ENCODE assay signal across 8 mouse cellular contexts in the genomic region with DNA sequence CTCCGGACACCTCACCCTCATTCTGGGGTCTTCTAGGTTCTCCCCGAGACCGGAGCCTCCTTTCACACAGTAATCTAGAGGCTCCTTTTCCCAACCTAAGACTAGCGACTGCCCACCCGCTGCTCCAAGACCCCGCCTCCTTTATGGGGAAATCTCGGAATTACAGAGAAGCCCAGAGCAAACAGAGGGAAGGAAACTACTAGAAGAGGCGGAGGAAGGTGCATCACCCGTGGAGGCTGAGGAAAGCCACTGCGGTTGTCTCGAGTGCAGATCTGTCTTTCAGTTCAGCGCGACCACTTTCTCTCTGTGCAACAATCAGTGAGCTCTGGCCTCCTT. TPM values are rescaled to one million over a fixed set of nuclear protein-coding genes. Genes with fewer than 3 reads are reported as not detected.
DNase-seq lines count a peak whose midpoint lies in the region; ATAC-seq and TF ChIP-seq lines count a peak whose summit lies in the region.

No protein-coding gene starts in this region.

- H3K27ac ChIP-seq in thymus, adult 2 months (ENCODE audit: control insufficient read depth, insufficient read depth, low read length): no peak overlapping the region
- H3K27ac ChIP-seq in liver, embryonic 13.5 days: no peak overlapping the region
- no peak overlapping the region for H3K27ac ChIP-seq in stomach, embryonic 14.5 days (ENCODE audit: low read length)

- no peaks in the 10 kb centered on the region for H3K36me3 ChIP-seq in thymus, adult 2 months (ENCODE audit: control insufficient read depth, insufficient read depth, low read length)
- H3K36me3 ChIP-seq in liver, embryonic 13.5 days: no peaks in the 10 kb centered on the region
- H3K36me3 ChIP-seq in stomach, embryonic 14.5 days (ENCODE audit: control insufficient read depth, insufficient read depth, low read length): no peaks in the 10 kb centered on the region

- H3K4me2 ChIP-seq in liver, embryonic 13.5 days: peak overlapping the region; percentile 87
- H3K4me2 ChIP-seq in stomach, embryonic 14.5 days (replicated peaks; ENCODE audit: low read depth, low read length): peak overlapping the region; percentile 89

- ATAC-seq in frontal cortex, adult (ENCODE audit: low TSS enrichment): peak; percentile 81
- no peak for ATAC-seq in liver, embryonic 13.5 days (ENCODE audit: low read depth)
- ATAC-seq in stomach, embryonic 14.5 days (ENCODE audit: insufficient number of reproducible peaks, insufficient read depth, low FRiP score, low read depth): no peak

- H3K4me3 ChIP-seq in thymus, adult 2 months (ENCODE audit: control insufficient read depth, insufficient read depth, low read length): no peak overlapping the region
- H3K4me3 ChIP-seq in liver, embryonic 13.5 days (replicated peaks): peak overlapping the region; percentile 62
- peak overlapping the region; percentile 57 for H3K4me3 ChIP-seq in stomach, embryonic 14.5 days (ENCODE audit: low read depth, low read length)

- H3K27me3 ChIP-seq in thymus, adult 2 months (ENCODE audit: control insufficient read depth, insufficient read depth, low read length): no peaks in the 10 kb centered on the region; the same call in 1 of the 2 replicates
- H3K27me3 ChIP-seq in liver, embryonic 13.5 days: peaks cover 73% of the 10 kb centered on the region
- H3K27me3 ChIP-seq in stomach, embryonic 14.5 days (ENCODE audit: control insufficient read depth, insufficient read depth, low read length): no peaks in the 10 kb centered on the region

- H3K9me3 ChIP-seq in liver, embryonic 13.5 days (replicated peaks): no peaks in the 10 kb centered on the region
- H3K9me3 ChIP-seq in stomach, embryonic 14.5 days (ENCODE audit: control insufficient read depth, low read depth, low read length): no peaks in the 10 kb centered on the region

- DNase-seq in frontal cortex, postnatal 14 days (ENCODE audit: low spot score in 2 of 2): no peak
- DNase-seq in thymus, adult 2 months: peak; percentile 17
- no peak for DNase-seq in thymus, postnatal 36 days
- no peak for DNase-seq in liver, embryonic 13.5 days
- no peak for DNase-seq in layer of hippocampus, adult 9-10 months (ENCODE audit: low spot score)
- DNase-seq in urinary bladder, adult 2 months (ENCODE audit: low spot score): no peak

- H3K9ac ChIP-seq in liver, embryonic 13.5 days: no peak overlapping the region
- no peak overlapping the region; the same call in 1 of the 2 replicates for H3K9ac ChIP-seq in stomach, embryonic 14.5 days (replicated peaks; ENCODE audit: low read depth, low read length)

- WGBS in thymus, adult 2 months: 10% methylated on average over 13 of the region's 13 CpGs
- WGBS in liver, embryonic 13.5 days (ENCODE audit: insufficient replicate concordance): 8% methylated on average over 13 of the region's 13 CpGs
- 6% methylated on average over 13 of the region's 13 CpGs for WGBS in stomach, embryonic 14.5 days

- no peak for TF ChIP-seq CTCF in thymus, adult 2 months (IDR thresholded peaks at IDR 0.05; ENCODE audit: borderline replicate concordance, control insufficient read depth, extremely low read depth, insufficient read depth, low read length, poor library complexity)

- H3K4me1 ChIP-seq in thymus, adult 2 months (replicated peaks; ENCODE audit: control insufficient read depth, insufficient read depth, low read length): peaks cover 15% of the 10 kb centered on the region
- H3K4me1 ChIP-seq in liver, embryonic 13.5 days (replicated peaks): peaks cover 16% of the 10 kb centered on the region
- H3K4me1 ChIP-seq in stomach, embryonic 14.5 days (ENCODE audit: control insufficient read depth, insufficient read depth, low read length): peaks cover 10% of the 10 kb centered on the region

- TF ChIP-seq POLR2A in thymus, adult 2 months (IDR thresholded peaks at IDR 0.05; ENCODE audit: control insufficient read depth, extremely low read depth, insufficient read depth, low read length, poor library complexity): no peak

RNA-seq across cellular contexts. Expression of a gene that starts 0.3 kb away (rescaled TPM):
- 2.1 and 2.3 TPM in 2 replicates for polyA plus RNA-seq in thymus, adult 2 months (2012; rRNA removed)
- 0.10 and 0.13 TPM in 2 replicates for polyA plus RNA-seq in liver, embryonic 13.5 days (2015; fragmentation: Nextera tagmentation; extraction: Ambion mirVana)
- 1.5 and 1.6 TPM in 2 replicates for polyA plus RNA-seq in stomach, embryonic 14.5 days (2014; fragmentation: Nextera tagmentation; extraction: Ambion mirVana)
- 3.8 and 5.5 TPM in 2 replicates for polyA plus RNA-seq in urinary bladder, adult 2 months (2012; rRNA removed)

RNA-seq across cellular contexts. Expression of a gene that starts 15.1 kb away (rescaled TPM):
- polyA plus RNA-seq in thymus, adult 2 months (2012; rRNA removed): 153 and 175 TPM in 2 replicates
- polyA plus RNA-seq in liver, embryonic 13.5 days (2015; fragmentation: Nextera tagmentation; extraction: Ambion mirVana): 59.5 and 65.1 TPM in 2 replicates
- polyA plus RNA-seq in stomach, embryonic 14.5 days (2014; fragmentation: Nextera tagmentation; extraction: Ambion mirVana): 90.1 and 93.8 TPM in 2 replicates
- polyA plus RNA-seq in urinary bladder, adult 2 months (2012; rRNA removed): 53.2 and 53.8 TPM in 2 replicates

RNA-seq across cellular contexts. Expression of a gene that starts 18.7 kb away (rescaled TPM):
- 25.8 and 27.3 TPM in 2 replicates for polyA plus RNA-seq in thymus, adult 2 months (2012; rRNA removed)
- polyA plus RNA-seq in liver, embryonic 13.5 days (2015; fragmentation: Nextera tagmentation; extraction: Ambion mirVana): 67.6 and 80.0 TPM in 2 replicates
- polyA plus RNA-seq in stomach, embryonic 14.5 days (2014; fragmentation: Nextera tagmentation; extraction: Ambion mirVana): 107 and 115 TPM in 2 replicates
- polyA plus RNA-seq in urinary bladder, adult 2 months (2012; rRNA removed): 48.5 and 57.5 TPM in 2 replicates

RNA-seq across cellular contexts. Expression of a gene that starts 36.8 kb away (rescaled TPM):
- 2.8 and 4.7 TPM in 2 replicates for polyA plus RNA-seq in thymus, adult 2 months (2012; rRNA removed)
- polyA plus RNA-seq in liver, embryonic 13.5 days (2015; fragmentation: Nextera tagmentation; extraction: Ambion mirVana): 0.80 and 1.1 TPM in 2 replicates
- 4.0 and 6.4 TPM in 2 replicates for polyA plus RNA-seq in stomach, embryonic 14.5 days (2014; fragmentation: Nextera tagmentation; extraction: Ambion mirVana)
- 4.2 and 4.6 TPM in 2 replicates for polyA plus RNA-seq in urinary bladder, adult 2 months (2012; rRNA removed)

RNA-seq across cellular contexts. Expression of a gene that starts 46.9 kb away (rescaled TPM):
- polyA plus RNA-seq in thymus, adult 2 months (2012; rRNA removed): 0.57 and 0.59 TPM in 2 replicates
- not detected in 2 replicates for polyA plus RNA-seq in liver, embryonic 13.5 days (2015; fragmentation: Nextera tagmentation; extraction: Ambion mirVana)
- 0.26 and 0.50 TPM in 2 replicates for polyA plus RNA-seq in stomach, embryonic 14.5 days (2014; fragmentation: Nextera tagmentation; extraction: Ambion mirVana)
- polyA plus RNA-seq in urinary bladder, adult 2 months (2012; rRNA removed): 5.7 and 7.4 TPM in 2 replicates
